8 mouse cellular contexts compared by ENCODE assay signal in genomic region chr12:108757717-108758257, GRCm38 (mm10). TPM values are rescaled to one million over a fixed set of nuclear protein-coding genes. Genes with fewer than 3 reads are reported as not detected.
DNase-seq lines count a peak whose midpoint lies in the region; ATAC-seq lines count a peak whose summit lies in the region.

No protein-coding gene starts in this region.

- DNase-seq in Muller cell, postnatal 12 days (ENCODE audit: inconsistent ontology term) = peak; percentile 96
- DNase-seq in cerebellum, adult 9-11 months = peak; percentile 98
- DNase-seq in frontal cortex, postnatal 10 days (ENCODE audit: low spot score in 2 of 2) = peak; percentile 97 to 99
- peak; percentile 93 to 98 for DNase-seq in layer of hippocampus, postnatal 25 days (ENCODE audit: extremely low spot score in 1 of 2, low spot score in 1 of 2)
- peak; percentile 99 for DNase-seq in lung, postnatal 25 days (ENCODE audit: low spot score)
- DNase-seq in retina, embryonic 14.5 days (ENCODE audit: low spot score) = peak; percentile 99
- DNase-seq in thymus, postnatal 4 days = peak; percentile 100

- peak overlapping the region; percentile 76 for H3K9ac ChIP-seq in hindbrain, embryonic 13.5 days

- WGBS in hindbrain, embryonic 13.5 days = under 1% methylated on average over 41 of the region's 41 CpGs

- peaks cover 8% of the 10 kb centered on the region for H3K4me1 ChIP-seq in hindbrain, embryonic 13.5 days (replicated peaks)

- H3K36me3 ChIP-seq in hindbrain, embryonic 13.5 days = no peaks in the 10 kb centered on the region

- peak overlapping the region; percentile 60 for H3K4me3 ChIP-seq in hindbrain, embryonic 13.5 days

- ATAC-seq in hindbrain, embryonic 13.5 days (ENCODE audit: low FRiP score) = peak; percentile 96

- no peaks in the 10 kb centered on the region for H3K9me3 ChIP-seq in hindbrain, embryonic 13.5 days

- H3K27ac ChIP-seq in hindbrain, embryonic 13.5 days = peak overlapping the region; percentile 44; the same call in 1 of the 2 replicates

- no peaks in the 10 kb centered on the region for H3K27me3 ChIP-seq in hindbrain, embryonic 13.5 days

- H3K4me2 ChIP-seq in hindbrain, embryonic 13.5 days = peak overlapping the region; percentile 70

RNA-seq across cellular contexts. Expression of gene Yy1, which starts 35.0 kb away (rescaled TPM):
- 13.5 and 14.1 TPM in 2 replicates for polyA plus RNA-seq in hindbrain, embryonic 13.5 days (2015; fragmentation: Nextera tagmentation; extraction: Ambion mirVana)
- 10 to 100 TPM; 48.9 to 51.6 TPM for total RNA-seq in layer of hippocampus, postnatal 25 days (2021)

RNA-seq across cellular contexts. Expression of gene Degs2, which starts 55.7 kb away (rescaled TPM):
- polyA plus RNA-seq in hindbrain, embryonic 13.5 days (2015; fragmentation: Nextera tagmentation; extraction: Ambion mirVana) = 2.2 and 3.6 TPM in 2 replicates
- 1 to 10 TPM; 3.6 to 3.8 TPM for total RNA-seq in layer of hippocampus, postnatal 25 days (2021)

Comparison
In these comparisons a context has a peak if more than half of its experiments do, and no peak if none do; other contexts are left out.
1. Peak in every context shown above with its lines: DNase-seq, ATAC-seq, H3K4me3 ChIP-seq and H3K27ac ChIP-seq.